Mouse (Mus musculus) A20 (cell line): ENCODE data around the gene Pgap2.

Experiments
- DNase-seq: peaks from one replicate; pipeline ENCODE4 v3.0.0-alpha.2; 2011; ENCODE audit warnings: low read depth, low spot score

The Pgap2 gene

DNA sequence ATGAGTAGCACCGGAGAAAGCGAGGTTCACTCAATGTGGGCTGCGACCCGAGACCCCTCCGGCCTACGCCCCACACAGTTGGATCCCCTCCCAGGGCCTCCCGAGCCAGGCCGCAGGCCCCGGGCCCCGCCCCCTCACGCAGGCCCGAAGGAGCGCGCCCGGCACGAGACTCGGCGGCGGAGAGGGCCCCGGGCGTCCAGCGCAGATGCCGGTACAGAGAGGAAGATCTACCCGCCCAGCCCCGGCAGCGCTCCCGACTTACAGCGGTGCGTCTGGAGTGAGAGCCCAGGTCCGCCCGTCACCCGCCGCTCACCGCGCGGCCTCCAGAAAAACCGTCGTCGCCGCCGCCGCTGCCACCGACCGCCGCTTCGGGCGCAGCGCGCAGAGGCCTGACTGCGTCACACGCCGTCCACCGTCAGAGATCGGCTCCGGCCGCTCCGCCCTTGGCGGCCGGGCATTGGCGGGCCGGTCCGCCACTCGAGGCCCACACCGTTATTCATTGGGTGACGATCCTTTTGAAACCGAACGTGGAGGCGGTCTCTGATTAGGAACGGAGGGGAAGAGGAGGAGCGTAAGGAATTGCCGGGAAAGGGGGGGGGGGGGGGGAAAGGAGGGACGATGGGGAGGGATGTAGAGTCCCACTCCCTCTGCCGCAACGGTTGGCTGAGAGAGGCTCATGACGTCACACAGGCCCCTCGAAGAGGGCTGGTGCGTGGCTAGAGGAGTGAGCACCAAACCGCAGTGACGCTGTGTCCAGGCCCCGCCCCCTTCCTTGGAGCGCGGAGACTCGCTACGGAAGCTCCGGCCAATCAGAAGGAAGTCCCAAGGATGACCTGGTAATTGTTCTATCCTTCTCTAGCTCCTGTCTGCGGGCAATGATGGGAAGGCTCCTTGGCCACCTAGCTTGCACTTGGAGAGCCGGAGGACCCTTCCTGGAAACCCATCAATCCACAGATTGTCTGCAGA is at the start of gene Pgap2, which contains the start of gene Nup98:
Gene Pgap2 (plus strand): TSS at position 453 of the 966 bp plus-strand sequence.
Gene Nup98 (minus strand): TSS at position 421 of the 966 bp plus-strand sequence.
- peak; percentile 99 for DNase-seq

- DNase-seq, result peak; percentile 24
Observed at GRCm38 (mm10) chr7:102170300-102170699, 39.7 kb upstream of the Pgap2 start.

GRCm38 (mm10) chr7:102183849-102184248 is 26.2 kb upstream of the Pgap2 start:
- DNase-seq, result no peak

GRCm38 (mm10) chr7:102192356-102192755 is 17.7 kb upstream of the Pgap2 start:
- no peak for DNase-seq

DNA sequence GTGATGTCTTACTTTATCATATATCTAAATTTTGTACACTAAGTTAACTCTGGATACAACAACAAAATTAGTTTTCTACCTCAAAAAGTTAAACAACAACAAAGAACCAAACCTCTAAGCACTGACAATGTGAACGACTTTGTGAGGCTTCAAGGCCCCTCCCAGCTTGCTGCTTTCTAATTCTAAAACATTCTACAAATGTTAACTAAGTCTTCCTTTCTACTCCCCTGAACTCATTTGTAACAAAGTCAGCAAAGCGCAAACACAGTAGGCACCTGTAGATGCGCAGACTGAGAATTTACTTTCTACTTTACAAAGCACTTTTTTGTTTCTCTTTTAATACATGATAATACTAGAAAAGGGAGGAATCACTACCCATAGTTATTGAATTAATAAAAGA is 9.4 kb upstream of the Pgap2 start:
- DNase-seq, result no peak

DNA sequence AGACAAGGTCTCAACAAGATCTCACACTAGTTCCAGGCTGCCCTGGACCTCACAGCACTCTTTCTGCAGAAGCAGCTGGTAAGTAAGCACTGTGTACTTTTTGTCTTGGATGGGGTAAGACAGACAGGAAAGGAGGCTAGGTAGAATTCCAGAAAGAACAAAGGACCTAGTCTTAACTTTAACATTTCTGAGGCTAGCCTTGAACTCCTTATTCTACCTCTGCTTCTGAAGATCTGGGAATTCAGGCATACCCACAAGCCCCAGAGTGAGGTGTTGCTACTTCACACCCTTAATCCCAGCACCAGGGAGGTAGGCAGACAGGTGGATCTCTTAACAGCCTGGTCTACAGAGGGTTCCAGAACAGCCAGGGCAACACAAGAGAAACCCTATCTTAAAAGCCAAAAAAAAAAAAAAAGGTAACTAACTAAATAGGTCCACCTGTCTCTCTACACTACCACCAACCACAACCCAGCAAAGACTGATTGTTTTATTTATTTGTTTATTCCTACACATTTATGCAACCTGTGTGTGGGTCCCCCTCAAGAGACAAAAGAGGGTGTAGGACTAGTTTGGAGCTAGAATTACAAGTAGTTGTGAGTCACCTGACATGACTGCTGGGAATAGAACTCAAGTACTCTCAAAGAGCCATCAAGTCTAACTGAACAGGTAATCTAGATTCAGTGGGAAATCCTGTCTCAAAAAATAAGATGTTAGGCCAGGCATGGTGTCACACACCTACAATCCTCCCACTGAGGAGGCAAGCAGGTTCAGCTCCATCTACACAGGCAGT is 8.8 kb upstream of the Pgap2 start:
- DNase-seq, result no peak

DNA sequence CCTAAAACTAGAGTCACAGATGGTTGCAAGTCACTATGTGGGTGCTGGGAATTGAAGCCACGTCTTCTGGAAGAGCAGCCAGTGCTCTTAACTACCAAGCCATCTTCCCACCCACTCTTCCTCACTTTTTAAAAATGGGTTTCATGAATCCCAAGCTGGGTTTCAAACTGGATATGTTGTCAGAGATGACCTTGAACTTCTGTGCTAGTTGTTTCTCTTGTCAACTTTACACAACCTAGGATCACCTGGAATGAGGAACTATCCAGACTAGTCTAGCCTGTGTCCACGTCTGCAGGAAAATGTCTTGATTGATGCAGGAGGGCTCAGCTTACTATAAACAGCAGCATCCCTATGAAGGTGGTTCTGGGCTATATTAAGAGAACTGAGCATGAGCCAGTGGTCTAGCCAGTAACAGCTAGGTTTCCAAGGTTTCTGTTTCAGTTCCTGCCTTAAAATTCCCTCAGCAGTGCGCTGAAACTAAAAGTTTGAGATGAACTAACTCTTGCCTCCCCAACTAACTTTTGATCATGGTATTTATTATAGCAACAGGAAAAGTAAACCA is 5.6 kb upstream of the Pgap2 start:
- DNase-seq, result no peak

DNA sequence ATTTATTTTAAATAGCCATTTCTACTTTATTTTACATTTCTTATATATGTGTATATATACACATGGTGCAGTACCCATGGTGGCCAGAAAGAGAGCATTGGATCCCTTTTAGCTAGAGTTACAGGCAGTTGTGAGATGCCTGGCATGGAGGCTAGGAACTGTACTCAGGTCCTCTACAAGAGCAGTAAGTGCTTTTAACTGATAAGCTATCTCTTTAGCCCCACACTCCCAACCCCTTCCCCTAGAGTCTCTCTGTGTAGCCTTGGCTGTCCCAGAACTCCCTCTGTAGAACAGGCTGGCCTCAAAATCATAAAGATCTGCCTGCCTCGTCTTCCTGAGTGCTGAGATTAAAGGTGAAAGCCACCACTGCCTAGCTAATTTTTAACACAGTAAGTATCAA is 4.4 kb upstream of the Pgap2 start:
- DNase-seq, result no peak

- no peak for DNase-seq
Observed at GRCm38 (mm10) chr7:102208806-102209363, 1.1 kb upstream of the Pgap2 start.

- DNase-seq, result no peak
Observed at GRCm38 (mm10) chr7:102211071-102211470, 1.1 kb downstream of the Pgap2 start.

GRCm38 (mm10) chr7:102221899-102222298 is 11.9 kb downstream of the Pgap2 start:
- no peak for DNase-seq

DNA sequence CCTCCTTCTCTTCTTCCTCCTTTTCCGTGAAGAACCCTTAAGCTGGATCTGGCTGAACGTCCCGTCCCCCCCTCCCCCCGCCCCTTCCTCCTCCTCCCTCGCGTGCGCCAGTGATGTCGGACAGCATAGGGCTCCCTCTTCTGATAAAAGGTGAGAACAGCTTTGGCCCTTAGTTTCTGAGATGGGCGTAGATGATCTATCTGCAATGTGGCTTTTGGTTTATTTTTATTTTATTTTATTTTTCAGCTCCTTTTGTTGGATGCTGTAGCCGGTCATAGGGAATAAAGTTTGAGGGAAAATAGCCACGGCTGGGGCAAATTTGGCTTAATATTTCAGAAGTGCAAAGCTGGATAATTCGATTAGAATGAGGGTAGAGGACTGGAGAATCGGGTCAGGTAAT is 12.3 kb downstream of the Pgap2 start:
- DNase-seq, result peak; percentile 72

DNA sequence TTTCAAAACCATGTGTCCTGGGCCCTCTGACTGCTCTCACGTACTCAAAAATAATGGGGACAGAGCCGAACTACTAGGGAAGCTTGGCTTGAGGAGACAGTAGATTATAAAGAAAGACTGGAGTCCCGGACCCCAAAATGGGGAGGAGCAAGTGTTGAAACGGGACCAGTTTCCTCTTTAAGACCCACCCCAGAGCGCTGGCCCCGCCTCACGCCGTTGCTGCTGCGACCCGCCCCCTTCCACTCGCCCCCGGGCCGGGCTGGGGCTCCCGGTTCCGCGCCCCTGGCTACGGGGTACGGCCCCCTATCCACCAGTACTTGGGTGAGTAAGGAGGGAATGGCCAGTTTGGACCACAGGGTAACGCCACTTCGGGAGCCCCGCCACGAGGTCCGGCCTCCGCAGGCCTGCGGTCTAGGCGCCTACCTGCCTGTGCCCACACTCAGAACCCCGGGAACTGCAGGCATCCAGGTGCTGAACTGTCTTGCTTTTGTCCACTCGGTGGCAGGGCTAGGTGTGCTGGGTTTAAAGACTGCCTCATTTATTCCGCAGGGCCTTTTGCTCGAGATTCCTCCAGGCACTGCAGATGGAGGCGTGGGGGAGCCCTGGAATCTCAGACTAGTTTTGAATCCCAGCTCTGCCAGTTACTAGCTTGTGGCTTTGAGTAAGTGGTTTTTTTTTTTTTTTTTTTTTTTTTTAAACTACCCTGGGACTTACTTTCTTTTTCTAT is 13.0 kb downstream of the Pgap2 start:
- peak; percentile 76 for DNase-seq

GRCm38 (mm10) chr7:102223883-102224738 is 14.1 kb downstream of the Pgap2 start:
- no peak for DNase-seq

- no peak for DNase-seq
Observed at GRCm38 (mm10) chr7:102226051-102226450, 16.0 kb downstream of the Pgap2 start.

GRCm38 (mm10) chr7:102228049-102228670 is 18.2 kb downstream of the Pgap2 start:
- DNase-seq, result no peak

- DNase-seq, result no peak
Observed at GRCm38 (mm10) chr7:102229814-102230213, 19.8 kb downstream of the Pgap2 start.

GRCm38 (mm10) chr7:102233059-102233458 is 23.1 kb downstream of the Pgap2 start:
- DNase-seq, result no peak

DNA sequence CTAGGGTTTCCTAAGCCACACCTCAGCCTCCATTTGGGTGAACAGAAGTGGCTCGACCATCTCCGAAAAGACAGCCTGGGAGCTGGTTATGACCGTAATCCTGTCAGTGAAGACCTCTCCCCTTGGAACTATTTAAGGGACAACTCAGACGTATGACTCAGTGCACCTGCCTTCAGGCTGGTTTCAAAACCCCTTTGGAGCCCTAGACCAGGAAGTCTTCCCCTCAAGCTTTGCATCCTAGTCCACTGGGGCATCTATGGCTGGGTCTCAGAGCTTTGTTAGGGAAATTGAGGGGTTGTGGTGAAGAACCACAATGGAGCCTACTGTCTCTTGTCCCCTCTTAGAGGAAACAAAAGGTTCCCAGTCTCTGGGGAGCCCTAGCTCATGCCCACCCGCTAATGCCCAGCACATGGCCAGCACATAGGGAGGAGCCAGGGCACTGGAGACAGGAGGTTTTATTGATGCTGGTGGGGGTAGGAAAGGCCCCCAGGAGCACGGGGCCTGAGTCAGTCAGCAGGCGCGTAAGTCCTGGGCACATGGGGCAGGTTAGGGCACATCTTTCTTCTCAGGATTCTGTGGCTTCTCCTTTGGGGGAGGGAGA is 28.8 kb downstream of the Pgap2 start:
- DNase-seq, result no peak
